Mouse (Mus musculus) kidney, postnatal 4 days (tissue): ENCODE results near the gene Hist1h2ad.
"Not testable (repeated sequence)": the region's sequence is repeated elsewhere in the genome, so short reads cannot be mapped to it uniquely, and the experiment has no call there.

Experiments used
- DNase-seq, 2 experiments: peaks; one replicate each; pipeline ENCODE4 v3.0.0; 2021; ENCODE audit warnings: mixed read lengths in 2 of 2

Hist1h2ad gene

GRCm38 (mm10) chr13:23585442-23586098 is 11.4 kb downstream of the Hist1h2ad start:
- DNase-seq: peak; percentile 71 to 77

- DNase-seq: peak in 1 of 2 experiments; percentile 22
These were observed 12.1 kb downstream of the Hist1h2ad start for GRCm38 (mm10) chr13:23586099-23586939.

- DNase-seq: no peak
These were observed 12.7 kb downstream of the Hist1h2ad start for GRCm38 (mm10) chr13:23586940-23587225.

- DNase-seq: no peak
These were observed 17.0 kb downstream of the Hist1h2ad start for GRCm38 (mm10) chr13:23591206-23591605.

DNA sequence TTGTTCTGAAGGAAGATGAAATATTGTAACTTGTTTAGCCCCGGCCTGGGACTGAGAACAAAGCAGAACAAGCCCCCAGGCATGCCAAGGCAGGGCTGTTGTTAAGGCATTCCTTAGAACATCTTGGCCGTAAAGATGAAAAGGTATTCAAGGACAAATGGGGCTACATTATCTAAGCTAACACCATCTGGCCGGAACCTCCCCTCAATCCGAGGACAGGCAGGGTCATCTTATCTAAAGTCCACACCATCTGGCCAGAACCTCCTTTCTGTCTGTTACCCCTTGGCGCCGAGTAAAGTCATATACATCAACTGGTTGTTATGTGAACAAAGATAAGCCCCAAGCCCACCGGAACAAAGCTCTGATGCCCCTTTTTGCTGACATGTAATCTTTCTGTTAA is 17.7 kb downstream of the Hist1h2ad start:
- not testable (repeated sequence) for DNase-seq

DNA sequence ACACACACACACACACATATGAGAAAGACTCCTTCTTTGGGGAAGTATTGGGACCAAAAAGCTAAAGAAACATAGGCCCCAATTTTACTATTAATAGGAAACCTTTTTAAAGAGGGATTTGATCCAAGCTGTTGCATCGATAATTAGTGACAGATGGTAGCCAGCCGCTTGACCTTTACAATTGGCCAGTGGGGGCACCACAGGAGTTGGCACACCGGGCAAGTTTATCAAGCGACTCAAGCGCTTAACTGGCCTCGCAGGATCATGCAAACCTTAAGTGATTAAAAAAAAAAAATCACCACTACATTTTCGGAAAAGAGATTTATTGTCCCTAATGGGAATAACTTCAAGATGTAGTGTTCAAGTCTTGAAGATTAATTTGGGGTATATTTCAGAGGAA is 18.4 kb downstream of the Hist1h2ad start:
- peak in 1 of 2 experiments; percentile 12 for DNase-seq

- peak in 1 of 2 experiments; percentile 47 for DNase-seq
These were observed 19.0 kb downstream of the Hist1h2ad start for GRCm38 (mm10) chr13:23593051-23593770.

GRCm38 (mm10) chr13:23595185-23595584 is 21.0 kb downstream of the Hist1h2ad start:
- no peak for DNase-seq

- no peak for DNase-seq
These were observed 21.6 kb downstream of the Hist1h2ad start for GRCm38 (mm10) chr13:23595622-23596372.

DNA sequence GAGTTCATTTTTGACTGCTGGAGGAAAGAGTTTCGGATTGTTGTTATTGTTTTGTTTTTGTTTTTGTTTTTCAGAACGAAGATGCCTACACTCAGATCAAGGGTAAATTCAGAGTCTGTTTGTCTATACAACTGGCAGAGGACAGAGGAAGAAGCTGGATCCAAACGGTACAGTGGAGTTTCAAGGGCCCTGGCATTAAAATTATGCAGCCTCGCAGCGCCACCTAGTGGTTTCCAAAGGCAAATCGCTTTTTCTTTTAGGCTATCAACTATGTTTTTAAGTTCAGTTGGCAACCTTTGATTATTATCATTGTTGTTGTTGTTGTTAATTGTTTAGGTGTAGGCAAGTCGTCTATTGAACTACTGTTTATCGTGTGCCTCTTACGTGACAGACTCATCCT is 23.8 kb downstream of the Hist1h2ad start:
- DNase-seq: peak; percentile 89

GRCm38 (mm10) chr13:23603182-23603699 is 29.1 kb downstream of the Hist1h2ad start:
- no peak for DNase-seq

DNA sequence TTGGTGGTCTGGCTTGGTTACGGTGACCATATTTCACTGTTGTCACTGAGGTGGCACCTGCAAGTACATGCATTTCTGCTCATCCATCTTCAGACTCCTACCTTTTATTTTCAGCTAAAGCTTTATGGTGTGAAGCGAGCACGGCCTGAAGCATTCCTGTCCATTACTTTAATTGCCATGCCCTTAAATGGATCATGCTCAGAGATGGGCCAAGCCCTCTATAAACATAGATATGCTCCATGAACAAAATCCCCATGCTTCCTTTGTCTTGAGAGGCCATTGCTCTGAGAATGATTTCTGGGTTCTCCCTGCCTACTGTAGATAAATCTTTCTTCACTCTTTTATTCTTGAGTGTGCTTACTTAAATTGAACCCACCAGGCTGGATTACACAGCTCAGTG is 30.3 kb downstream of the Hist1h2ad start:
- DNase-seq: no peak

DNA sequence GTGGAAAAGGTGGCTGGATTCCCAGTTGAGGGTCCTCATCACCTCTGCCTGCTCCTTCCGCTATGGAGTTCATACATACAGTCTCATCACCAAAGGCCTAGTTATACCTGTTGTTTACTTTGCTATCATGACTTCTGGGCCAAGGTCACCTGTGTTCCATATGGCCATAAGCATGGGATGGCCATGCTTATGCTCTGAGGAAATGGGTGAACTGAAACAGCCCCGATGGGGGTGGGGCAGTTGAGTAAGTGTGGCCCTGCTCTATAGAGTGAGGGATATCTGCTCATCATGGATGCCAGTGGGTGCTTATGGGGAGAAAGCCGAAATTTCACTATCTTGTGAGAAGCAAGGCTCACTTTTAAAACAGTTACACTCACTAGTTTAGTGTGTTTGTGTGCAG is 30.9 kb downstream of the Hist1h2ad start:
- DNase-seq: no peak

DNA sequence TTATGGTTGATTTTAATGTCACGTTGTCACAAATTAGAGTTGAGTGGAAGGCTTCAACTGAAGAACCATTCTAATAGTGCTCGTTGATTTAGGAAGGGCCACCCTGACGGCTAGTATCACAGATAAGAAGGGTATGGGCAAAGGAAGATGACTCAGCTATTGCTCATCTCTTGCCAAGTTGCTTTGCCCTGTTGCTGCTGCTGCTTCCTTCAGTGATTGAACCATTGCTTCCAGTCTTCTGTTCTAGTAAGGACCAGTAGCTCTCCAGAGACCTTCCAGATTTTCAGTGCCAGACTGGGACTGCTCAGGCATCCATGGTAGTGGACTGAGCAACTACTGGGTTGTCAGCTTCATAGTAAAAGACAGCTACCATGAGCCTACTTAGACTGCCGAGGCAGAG is 35.0 kb downstream of the Hist1h2ad start:
- no peak for DNase-seq

- no peak for DNase-seq
These were observed 35.7 kb downstream of the Hist1h2ad start for GRCm38 (mm10) chr13:23609844-23610243.

GRCm38 (mm10) chr13:23610393-23610792 is 36.2 kb downstream of the Hist1h2ad start:
- no peak for DNase-seq

DNA sequence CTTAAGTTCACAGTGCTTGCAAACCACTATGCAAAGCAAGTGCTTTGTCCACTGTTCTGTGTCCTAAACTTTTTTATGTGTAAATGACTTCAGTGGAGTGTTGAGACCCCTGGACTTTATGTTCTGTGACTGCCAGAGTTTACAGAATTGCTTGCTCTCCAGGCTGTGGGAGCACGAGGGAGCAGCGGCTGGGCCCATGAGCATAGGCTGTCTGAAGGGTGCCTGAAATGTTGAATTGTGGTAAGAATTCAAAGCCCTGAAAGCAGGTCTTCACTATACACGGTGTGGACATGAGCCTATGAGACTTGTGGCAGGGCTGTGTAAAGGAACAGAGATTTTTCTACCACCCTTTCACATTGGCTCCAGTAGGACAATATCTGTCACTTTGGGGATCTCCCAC is 37.5 kb downstream of the Hist1h2ad start:
- peak in 1 of 2 experiments; percentile 9 for DNase-seq

GRCm38 (mm10) chr13:23620056-23620732 is 46.0 kb downstream of the Hist1h2ad start:
- DNase-seq: no peak

DNA sequence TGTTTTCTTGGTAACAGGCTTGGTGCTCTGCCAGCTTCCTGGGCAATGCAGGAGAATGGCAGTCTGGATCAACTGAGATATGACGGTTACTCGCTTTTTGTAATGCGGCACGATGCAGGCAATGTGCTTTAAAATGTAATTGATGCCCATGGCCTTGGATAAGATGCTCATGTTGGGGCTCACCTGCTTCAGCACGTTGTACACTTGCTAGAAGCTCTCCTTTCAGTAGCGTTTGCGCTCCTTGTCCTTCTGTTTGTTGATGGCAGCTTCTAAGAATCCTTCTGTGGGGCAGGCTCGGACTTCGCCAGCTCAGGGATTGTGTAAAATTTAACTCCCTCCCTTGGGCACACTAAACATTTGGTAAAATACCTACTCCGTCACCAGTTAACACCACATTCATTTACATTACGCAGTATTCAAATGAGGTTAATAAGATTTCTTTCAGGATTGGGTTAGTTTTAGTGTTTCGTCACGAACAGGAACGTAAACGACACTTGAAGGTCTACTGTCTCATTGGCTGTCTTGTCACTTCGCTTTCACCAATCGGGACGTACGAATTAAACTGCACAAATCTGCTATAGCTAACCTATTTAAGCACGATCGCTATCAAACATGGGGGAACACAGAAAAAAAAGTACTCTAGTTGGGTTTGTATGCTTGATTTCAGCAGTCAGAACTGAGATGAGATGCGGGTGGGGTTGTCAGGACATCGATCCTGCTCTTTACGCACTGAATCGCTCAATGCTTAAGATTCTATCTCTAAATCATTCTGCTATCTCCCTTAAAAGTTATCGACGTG is 46.8 kb downstream of the Hist1h2ad start, which contains the start of gene Hist1h2be:
Hist1h2be (minus strand) TSS at position 392 of the 799 bp plus-strand sequence.
- DNase-seq: peak; percentile 62 to 75

DNA sequence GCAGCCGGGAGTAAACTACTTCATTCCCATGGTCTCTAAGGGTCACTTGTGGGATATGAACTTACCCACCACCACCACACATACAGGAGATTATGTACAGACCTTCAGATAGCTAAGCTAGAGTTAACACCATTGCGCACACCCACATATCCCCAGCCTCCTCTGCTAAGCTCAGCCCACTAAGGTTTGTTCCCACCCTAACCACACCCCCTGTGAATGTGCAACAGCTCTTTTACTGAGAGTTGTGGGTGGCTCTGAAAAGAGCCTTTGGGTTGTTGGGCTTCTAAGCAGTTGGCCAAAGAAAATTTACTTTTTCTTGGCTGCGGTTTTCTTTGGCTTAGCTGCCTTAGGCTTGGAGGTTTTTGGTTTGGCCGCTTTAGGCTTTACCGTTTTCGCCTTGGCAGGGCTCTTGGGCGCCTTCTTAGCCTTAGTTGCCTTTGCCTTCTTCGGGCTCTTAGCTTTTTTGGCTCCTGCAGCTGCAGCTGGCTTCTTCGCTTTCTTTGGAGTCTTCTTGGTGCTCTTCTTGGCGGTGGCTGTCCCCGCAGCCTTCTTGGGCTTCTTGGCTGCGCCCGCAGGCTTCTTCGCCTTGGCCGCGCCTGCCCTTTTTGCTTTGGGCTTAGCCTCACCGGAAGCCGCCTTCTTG is 47.5 kb downstream of the Hist1h2ad start:
- peak; percentile 70 to 83 for DNase-seq
